ENCODE assay signal across 13 mouse cellular contexts in genomic region chr2:12318036-12318435, GRCm38 (mm10). TPM values are rescaled to one million over a fixed set of nuclear protein-coding genes. Genes with fewer than 3 reads are reported as not detected.
DNase-seq lines count a peak whose midpoint lies in the region; ATAC-seq and TF ChIP-seq lines count a peak whose summit lies in the region.
"Had no signal": no experiment of that assay in that cellular context is flagged by ENCODE, and none has a peak within 500 bp of the region (broad histone marks: within the 10 kb centered on the region; RNA-seq: fewer than 3 reads in every experiment).

No protein-coding gene starts in this region.

- TF ChIP-seq POLR2A in kidney, adult 2 months (IDR thresholded peaks at IDR 0.05; ENCODE audit: low read depth, low read length): no peak

- H3K36me3 ChIP-seq in forebrain, embryonic 16.5 days (ENCODE audit: control insufficient read depth, insufficient read depth): no peaks in the 10 kb centered on the region
- no peaks in the 10 kb centered on the region for H3K36me3 ChIP-seq in forebrain, embryonic 11.5 days (ENCODE audit: control insufficient read depth, insufficient read depth, low read length)
- no peaks in the 10 kb centered on the region for H3K36me3 ChIP-seq in kidney, adult 2 months (ENCODE audit: control insufficient read depth, insufficient read depth, low read length)
- H3K36me3 ChIP-seq in kidney, embryonic 14.5 days (ENCODE audit: control insufficient read depth, insufficient read depth, low read length): no peaks in the 10 kb centered on the region
- no peaks in the 10 kb centered on the region for H3K36me3 ChIP-seq in heart, embryonic 15.5 days
- H3K36me3 ChIP-seq: embryonic facial prominence, embryonic 15.5 days; forebrain, embryonic 15.5 days; limb, embryonic 15.5 days; midbrain, embryonic 13.5 days had no signal

- H3K4me3 ChIP-seq in forebrain, embryonic 16.5 days (replicated peaks; ENCODE audit: low read length): no peak overlapping the region
- H3K4me3 ChIP-seq in forebrain, embryonic 11.5 days (ENCODE audit: low read depth, low read length): no peak overlapping the region
- no peak overlapping the region for H3K4me3 ChIP-seq in kidney, adult 2 months (ENCODE audit: insufficient read depth, low read depth, low read length)
- H3K4me3 ChIP-seq in kidney, embryonic 14.5 days (ENCODE audit: low read length): no peak overlapping the region
- no peak overlapping the region for H3K4me3 ChIP-seq in heart, embryonic 15.5 days
- H3K4me3 ChIP-seq: embryonic facial prominence, embryonic 15.5 days; forebrain, embryonic 15.5 days; limb, embryonic 15.5 days; midbrain, embryonic 13.5 days had no signal

- 68% methylated on average over 4 of the region's 4 CpGs for WGBS in forebrain, embryonic 16.5 days
- WGBS in forebrain, embryonic 11.5 days: 91% methylated on average over 4 of the region's 4 CpGs
- WGBS in kidney, adult 2 months: 71% methylated on average over 4 of the region's 4 CpGs
- WGBS in kidney, embryonic 14.5 days: 76% methylated on average over 4 of the region's 4 CpGs
- 82% methylated on average over 4 of the region's 4 CpGs for WGBS in heart, embryonic 15.5 days

- no peak for DNase-seq in forebrain, embryonic 11.5 days (ENCODE audit: low spot score)
- DNase-seq in kidney, adult 2 months: no peak
- peak; percentile 61 for DNase-seq in NIH3T3 (ENCODE audit: low read depth)
- DNase-seq in adrenal gland, adult (ENCODE audit: inconsistent age in 2 of 2, low spot score in 1 of 2): no peak
- no peak for DNase-seq in embryo, embryonic 11 days

- H3K27me3 ChIP-seq in forebrain, embryonic 16.5 days (replicated peaks; ENCODE audit: control insufficient read depth, insufficient read depth, low read length): no peaks in the 10 kb centered on the region
- no peaks in the 10 kb centered on the region for H3K27me3 ChIP-seq in forebrain, embryonic 11.5 days (ENCODE audit: control insufficient read depth, insufficient read depth, low read length)
- H3K27me3 ChIP-seq in kidney, adult 2 months (replicated peaks; ENCODE audit: control insufficient read depth, insufficient read depth, low read length): no peaks in the 10 kb centered on the region
- H3K27me3 ChIP-seq in kidney, embryonic 14.5 days (ENCODE audit: control insufficient read depth, insufficient read depth, low read length): no peaks in the 10 kb centered on the region
- H3K27me3 ChIP-seq in heart, embryonic 15.5 days: no peaks in the 10 kb centered on the region
- H3K27me3 ChIP-seq: embryonic facial prominence, embryonic 15.5 days; forebrain, embryonic 15.5 days; limb, embryonic 15.5 days; midbrain, embryonic 13.5 days had no signal

- no peaks in the 10 kb centered on the region for H3K4me1 ChIP-seq in forebrain, embryonic 16.5 days (replicated peaks; ENCODE audit: control insufficient read depth, insufficient read depth, low read length)
- no peaks in the 10 kb centered on the region for H3K4me1 ChIP-seq in forebrain, embryonic 11.5 days (replicated peaks; ENCODE audit: control insufficient read depth, insufficient read depth, low read length)
- H3K4me1 ChIP-seq in kidney, adult 2 months (ENCODE audit: control insufficient read depth, insufficient read depth, low read length): no peaks in the 10 kb centered on the region
- H3K4me1 ChIP-seq in kidney, embryonic 14.5 days (ENCODE audit: control insufficient read depth, insufficient read depth, low read length): no peaks in the 10 kb centered on the region
- no peaks in the 10 kb centered on the region for H3K4me1 ChIP-seq in heart, embryonic 15.5 days (replicated peaks)
- H3K4me1 ChIP-seq: forebrain, embryonic 15.5 days had no signal

- no peak overlapping the region for H3K27ac ChIP-seq in forebrain, embryonic 16.5 days (ENCODE audit: low read length)
- H3K27ac ChIP-seq in forebrain, embryonic 11.5 days (ENCODE audit: low read depth, low read length): no peak overlapping the region
- peak overlapping the region; percentile 9; the same call in 1 of the 2 replicates for H3K27ac ChIP-seq in kidney, adult 2 months (ENCODE audit: insufficient read depth, low read depth, low read length)
- H3K27ac ChIP-seq in kidney, embryonic 14.5 days (ENCODE audit: low read depth, low read length): no peak overlapping the region
- 0 out of 2 replicates have a peak overlapping the region, but pooled peaks have one; percentile 12 for H3K27ac ChIP-seq in heart, embryonic 15.5 days
- H3K27ac ChIP-seq: embryonic facial prominence, embryonic 15.5 days; forebrain, embryonic 15.5 days; limb, embryonic 15.5 days; midbrain, embryonic 13.5 days had no signal

- TF ChIP-seq CTCF in kidney, adult 2 months (conservative IDR thresholded peaks at IDR 0.05; ENCODE audit: insufficient read depth, insufficient read length, low read depth, low read length): no peak

- H3K9ac ChIP-seq in forebrain, embryonic 16.5 days (replicated peaks; ENCODE audit: low read depth, low read length): no peak overlapping the region
- H3K9ac ChIP-seq in forebrain, embryonic 11.5 days (ENCODE audit: low read length): no peak overlapping the region
- no peak overlapping the region for H3K9ac ChIP-seq in kidney, embryonic 14.5 days (ENCODE audit: low read depth, low read length)
- H3K9ac ChIP-seq in heart, embryonic 15.5 days: no peak overlapping the region
- H3K9ac ChIP-seq: embryonic facial prominence, embryonic 15.5 days; forebrain, embryonic 15.5 days; limb, embryonic 15.5 days; midbrain, embryonic 13.5 days had no signal

- ATAC-seq in forebrain, embryonic 16.5 days: peak; percentile 33; the same call in 1 of the 2 replicates
- ATAC-seq in forebrain, embryonic 11.5 days (replicated peaks; ENCODE audit: low FRiP score): no peak
- no peak for ATAC-seq in kidney, embryonic 14.5 days (ENCODE audit: low FRiP score, low TSS enrichment)
- no peak for ATAC-seq in heart, embryonic 15.5 days (replicated peaks; ENCODE audit: insufficient number of reproducible peaks, insufficient read depth, low FRiP score, low read depth)
- ATAC-seq: forebrain, embryonic 15.5 days; midbrain, embryonic 13.5 days had no signal

- no peaks in the 10 kb centered on the region for H3K9me3 ChIP-seq in forebrain, embryonic 16.5 days (ENCODE audit: control insufficient read depth, low read length)
- H3K9me3 ChIP-seq in forebrain, embryonic 11.5 days (ENCODE audit: control insufficient read depth, low read length): no peaks in the 10 kb centered on the region
- H3K9me3 ChIP-seq in kidney, embryonic 14.5 days (ENCODE audit: control insufficient read depth, low read length): no peaks in the 10 kb centered on the region
- H3K9me3 ChIP-seq in heart, embryonic 15.5 days (replicated peaks): no peaks in the 10 kb centered on the region
- H3K9me3 ChIP-seq: embryonic facial prominence, embryonic 15.5 days; forebrain, embryonic 15.5 days; limb, embryonic 15.5 days; midbrain, embryonic 13.5 days had no signal

- no peak overlapping the region for H3K4me2 ChIP-seq in forebrain, embryonic 16.5 days (ENCODE audit: low read length)
- H3K4me2 ChIP-seq in forebrain, embryonic 11.5 days (ENCODE audit: low read depth, low read length, severe bottlenecking): no peak overlapping the region
- no peak overlapping the region for H3K4me2 ChIP-seq in kidney, embryonic 14.5 days (replicated peaks; ENCODE audit: low read depth, low read length)
- no peak overlapping the region for H3K4me2 ChIP-seq in heart, embryonic 15.5 days
- H3K4me2 ChIP-seq: embryonic facial prominence, embryonic 15.5 days; forebrain, embryonic 15.5 days; limb, embryonic 15.5 days; midbrain, embryonic 13.5 days had no signal

RNA-seq across cellular contexts. Expression of gene Itga8, which starts 16.3 kb away (rescaled TPM):
- polyA plus RNA-seq in forebrain, embryonic 16.5 days (2015; fragmentation: Nextera tagmentation; extraction: Ambion mirVana): 2.2 and 2.4 TPM in 2 replicates
- 4.2 and 4.6 TPM in 2 replicates for polyA plus RNA-seq in forebrain, embryonic 11.5 days (2014; fragmentation: Nextera tagmentation; extraction: Ambion mirVana)
- 8.4 and 9.7 TPM in 2 replicates for polyA plus RNA-seq in kidney, adult 2 months (2012; rRNA removed)
- 21.4 and 48.2 TPM in 2 replicates for polyA plus RNA-seq in kidney, embryonic 14.5 days (2014; fragmentation: Nextera tagmentation; extraction: Ambion mirVana)
- polyA plus RNA-seq in heart, embryonic 15.5 days (2015; fragmentation: Nextera tagmentation; extraction: Ambion mirVana): 11.4 and 15.5 TPM in 2 replicates
- polyA plus RNA-seq: C2C12 had no signal

Comparison
In these comparisons a context has a peak if more than half of its experiments do, and no peak if none do; other contexts are left out.
1. H3K27ac ChIP-seq: peak in kidney, adult 2 months (single experiment) and heart, embryonic 15.5 days (single experiment); none in forebrain, embryonic 16.5 days (single experiment), forebrain, embryonic 11.5 days (single experiment) and kidney, embryonic 14.5 days (single experiment).